In genomic region chr14:103468691-103469463, GRCm38 (mm10) we compare ENCODE assay signal across 8 mouse cellular contexts. TPM values are rescaled to one million over a fixed set of nuclear protein-coding genes. Genes with fewer than 3 reads are reported as not detected.
DNase-seq lines count a peak whose midpoint lies in the region; ATAC-seq and TF ChIP-seq lines count a peak whose summit lies in the region.

No protein-coding gene starts in this region.

- no peak for TF ChIP-seq CTCF in left cerebral cortex, adult 2 months (IDR thresholded peaks at IDR 0.05)

- DNase-seq in cerebellum, adult 9-11 months = peak; percentile 9
- no peak for DNase-seq in cerebellum, adult 11-12 months
- no peak for DNase-seq in left cerebral cortex, adult 2 months (ENCODE audit: extremely low spot score in 1 of 2, low spot score in 2 of 2)
- DNase-seq in left cerebral cortex, adult 8-10 months (ENCODE audit: low spot score in 2 of 2) = no peak
- no peak for DNase-seq in urinary bladder, postnatal 36 days (ENCODE audit: low spot score in 2 of 2)
- no peak for DNase-seq in cerebellum, adult 8-10 months

- H3K4me3 ChIP-seq in left cerebral cortex, adult 2 months = 0 out of 2 replicates have a peak overlapping the region, but pooled peaks have one; percentile 21

- H3K27ac ChIP-seq in left cerebral cortex, adult 2 months = peak overlapping the region; percentile 5; the same call in 1 of the 2 replicates

- intact Hi-C loops in left cerebral cortex, adult 2 months (cut with DNase I) = loop anchor here (1.0 to 5.0 kb wide), 2 partner anchors 42 to 120 kb away; no protein-coding TSS in a partner anchor

- ATAC-seq in activated CD4-positive, CD25-positive, alpha-beta regulatory T cell, adult 4 months = peak; percentile 72
- ATAC-seq in megakaryocyte progenitor cell, adult 5-6 weeks (replicated peaks; ENCODE audit: poor library complexity) = 0 out of 2 replicates have a peak, but pooled peaks have one; percentile 21

RNA-seq across cellular contexts. Expression of gene Scel, which starts 44.3 kb away (rescaled TPM):
- 1 to 10 TPM in 1 of 2 experiments, under 1 TPM in 1; 0.95 to 1.1 TPM for total RNA-seq in left cerebral cortex, adult 2 months (2021)
- 1 to 10 TPM; 1.2 to 1.5 (median 1.4) TPM for total RNA-seq in left cerebral cortex, adult 8-10 months (2022)
- not detected for polyA plus RNA-seq in activated CD4-positive, CD25-positive, alpha-beta regulatory T cell, adult 4 months (2017; shearing (Covaris generic))
- not detected in 2 replicates for total RNA-seq in megakaryocyte progenitor cell, adult 5-6 weeks (2015)
- not detected in 2 replicates for total RNA-seq in megakaryocyte progenitor cell, adult 5-6 weeks (2017)
